Mouse (Mus musculus) kidney, embryonic 15.5 days (tissue): Measurements from ENCODE around the gene Cog3. TPM values are rescaled to one million over a fixed set of nuclear protein-coding genes. Genes with fewer than 3 reads are reported as not detected.

Source experiments
- ATAC-seq: fragments of 200-750 bp; cut with Nextera tagmentation; replicated peaks from 2 replicates; pipeline ENCODE4 v1.8.0; 2017; ENCODE audit warnings: moderate TSS enrichment; ENCODE audit not compliant: low FRiP score
- H3K27ac ChIP-seq: fragments of 300-500 bp; sonication (generic); 2 replicates; pipeline ENCODE4 v1.5.1; 2015; ENCODE audit warnings: mild to moderate bottlenecking, inconsistent platforms
- H3K27me3 ChIP-seq: fragments of 300-500 bp; sonication (generic); 2 replicates; pipeline ENCODE4 v1.6.1; 2015; ENCODE audit warnings: inconsistent platforms
- H3K36me3 ChIP-seq: fragments of 300-500 bp; sonication (generic); 2 replicates; pipeline ENCODE4 v1.6.1; 2015; ENCODE audit warnings: inconsistent platforms
- H3K4me1 ChIP-seq: fragments of 300-500 bp; sonication (generic); 2 replicates; pipeline ENCODE4 v1.6.1; 2015; ENCODE audit warnings: inconsistent platforms
- H3K4me2 ChIP-seq: fragments of 300-500 bp; sonication (generic); 2 replicates; pipeline ENCODE4 v1.6.1; 2015; ENCODE audit warnings: moderate library complexity, mild to moderate bottlenecking, inconsistent platforms
- H3K4me3 ChIP-seq: fragments of 300-500 bp; sonication (generic); replicated peaks from 2 replicates; pipeline ENCODE4 v1.5.1; 2015; ENCODE audit warnings: mild to moderate bottlenecking, inconsistent platforms
- H3K9ac ChIP-seq: fragments of 300-500 bp; sonication (generic); 2 replicates; pipeline ENCODE4 v1.6.1; 2015; ENCODE audit warnings: mild to moderate bottlenecking, inconsistent platforms
- H3K9me3 ChIP-seq: fragments of 300-500 bp; sonication (generic); replicated peaks from 2 replicates; pipeline ENCODE4 v1.6.1; 2016; ENCODE audit warnings: inconsistent platforms
- WGBS: fragments of 180-500 bp; shearing (Covaris S2); methylation state at CpG from one replicate; pipeline ENCODE4 v1.1.7; 2015; ENCODE audit warnings: mixed read lengths; 5-methylcytosine and 5-hydroxymethylcytosine counted together
- polyA plus RNA-seq: library from polyadenylated mRNA; unstranded; fragments of >200 nt; fragmentation: Nextera tagmentation; extraction: Ambion mirVana; gene quantifications from 2 replicates; pipeline ENCODE4 v1.2.1, GENCODE M21; 2015

Cog3 gene
- 21.2 and 21.6 TPM in 2 replicates for polyA plus RNA-seq

GRCm38 (mm10) chr14:75753991-75754817 is at the start of gene Cog3:
Cog3 (minus strand) TSS chr14:75754517.
- Histone ChIP-seq H3K9me3 (no peaks in the 10 kb centered on the region), H3K27me3 (peaks cover 7% of the 10 kb centered on the region; the same call in 1 of the 2 replicates), H3K9ac (peak within 1 kb of the TSS; percentile 93), H3K4me3 (peak within 1 kb of the TSS; percentile 99), H3K4me2 (peak within 1 kb of the TSS; percentile 78), H3K4me1 (peaks cover 20% of the 10 kb centered on the region), H3K36me3 (no peaks in the 10 kb centered on the region), H3K27ac (peak within 1 kb of the TSS; percentile 95)
- WGBS: under 1% methylated on average over 63 of the region's 78 CpGs
- peak; percentile 97 for ATAC-seq

GRCm38 (mm10) chr14:75797769-75798386 is 43.6 kb upstream of the Cog3 start:
- no peak overlapping the region for H3K4me3 ChIP-seq
- peak; percentile 84 for ATAC-seq
- 22% methylated on average over 5 of the region's 5 CpGs for WGBS
- no peaks in the 10 kb centered on the region for H3K36me3 ChIP-seq
- H3K27me3 ChIP-seq: no peaks in the 10 kb centered on the region
- H3K4me2 ChIP-seq: peak overlapping the region; percentile 24; the same call in 1 of the 2 replicates
- 0 out of 2 replicates have a peak, but pooled peaks cover 5% of the 10 kb centered on the region for H3K4me1 ChIP-seq
- H3K9ac ChIP-seq: no peak overlapping the region
- no peaks in the 10 kb centered on the region for H3K9me3 ChIP-seq
- H3K27ac ChIP-seq: peak overlapping the region; percentile 56

- H3K9ac ChIP-seq: no peak overlapping the region
- H3K4me1 ChIP-seq: 0 out of 2 replicates have a peak, but pooled peaks cover 5% of the 10 kb centered on the region
- no peak overlapping the region for H3K27ac ChIP-seq
- H3K4me2 ChIP-seq: no peak overlapping the region
- no peak for ATAC-seq
- no peak overlapping the region for H3K4me3 ChIP-seq
- H3K27me3 ChIP-seq: no peaks in the 10 kb centered on the region
- H3K36me3 ChIP-seq: no peaks in the 10 kb centered on the region
- WGBS: 85% methylated on average over 4 of the region's 4 CpGs
- no peaks in the 10 kb centered on the region for H3K9me3 ChIP-seq
Measured at GRCm38 (mm10) chr14:75795918-75796317, 41.6 kb upstream of the Cog3 start.

GRCm38 (mm10) chr14:75794726-75795125 is 40.4 kb upstream of the Cog3 start:
- 72% methylated on average over 5 of the region's 5 CpGs for WGBS
- Histone ChIP-seq H3K9me3 (no peaks in the 10 kb centered on the region), H3K4me2 (no peak overlapping the region), H3K9ac (no peak overlapping the region), H3K27me3 (0 out of 2 replicates have a peak, but pooled peaks cover 4% of the 10 kb centered on the region), H3K4me3 (no peak overlapping the region), H3K36me3 (no peaks in the 10 kb centered on the region), H3K4me1 (0 out of 2 replicates have a peak, but pooled peaks cover 5% of the 10 kb centered on the region), H3K27ac (no peak overlapping the region)
- no peak for ATAC-seq

GRCm38 (mm10) chr14:75794324-75794723 is 40.0 kb upstream of the Cog3 start:
- Histone ChIP-seq H3K4me3 (no peak overlapping the region), H3K4me1 (0 out of 2 replicates have a peak, but pooled peaks cover 5% of the 10 kb centered on the region), H3K36me3 (no peaks in the 10 kb centered on the region), H3K9me3 (no peaks in the 10 kb centered on the region), H3K4me2 (no peak overlapping the region), H3K27ac (no peak overlapping the region), H3K9ac (no peak overlapping the region), H3K27me3 (peaks cover 6% of the 10 kb centered on the region; the same call in 1 of the 2 replicates)
- 0 out of 2 replicates have a peak, but pooled peaks have one; percentile 36 for ATAC-seq
- WGBS: 77% methylated on average over 6 of the region's 6 CpGs

- peaks cover 18% of the 10 kb centered on the region for H3K27me3 ChIP-seq
- H3K9me3 ChIP-seq: no peaks in the 10 kb centered on the region
- no peaks in the 10 kb centered on the region for H3K36me3 ChIP-seq
- H3K9ac ChIP-seq: no peak overlapping the region
- 0 out of 2 replicates have a peak, but pooled peaks cover 4% of the 10 kb centered on the region for H3K4me1 ChIP-seq
- no peak for ATAC-seq
- H3K4me2 ChIP-seq: no peak overlapping the region
- H3K27ac ChIP-seq: no peak overlapping the region
- WGBS: 92% methylated on average over 4 of the region's 4 CpGs
- H3K4me3 ChIP-seq: no peak overlapping the region
Measured at GRCm38 (mm10) chr14:75793110-75793509, 38.8 kb upstream of the Cog3 start.

GRCm38 (mm10) chr14:75791372-75791771 is 37.1 kb upstream of the Cog3 start:
- no peak for ATAC-seq
- WGBS: 86% methylated on average over 3 of the region's 3 CpGs
- H3K9me3 ChIP-seq: no peaks in the 10 kb centered on the region

GRCm38 (mm10) chr14:75790411-75790996 is 36.2 kb upstream of the Cog3 start:
- Histone ChIP-seq H3K4me2 (no peak overlapping the region), H3K27ac (no peak overlapping the region), H3K4me1 (peaks cover 12% of the 10 kb centered on the region), H3K27me3 (peaks cover 29% of the 10 kb centered on the region), H3K9me3 (no peaks in the 10 kb centered on the region), H3K9ac (no peak overlapping the region), H3K4me3 (no peak overlapping the region), H3K36me3 (no peaks in the 10 kb centered on the region)
- WGBS: 72% methylated on average over 3 of the region's 3 CpGs
- ATAC-seq: no peak

More at GRCm38 (mm10) chr14:75791372-75791771, 37.1 kb upstream of the Cog3 start:
- no peaks in the 10 kb centered on the region for H3K36me3 ChIP-seq
- H3K9ac ChIP-seq: no peak overlapping the region
- no peak overlapping the region for H3K4me2 ChIP-seq
- H3K27me3 ChIP-seq: peaks cover 26% of the 10 kb centered on the region
- H3K4me3 ChIP-seq: no peak overlapping the region
- peaks cover 7% of the 10 kb centered on the region; the same call in 1 of the 2 replicates for H3K4me1 ChIP-seq
- H3K27ac ChIP-seq: no peak overlapping the region

- ATAC-seq: no peak
- no peak overlapping the region for H3K4me2 ChIP-seq
- 68% methylated on average over 6 of the region's 6 CpGs for WGBS
- H3K9ac ChIP-seq: no peak overlapping the region
- H3K36me3 ChIP-seq: no peaks in the 10 kb centered on the region
- no peak overlapping the region for H3K27ac ChIP-seq
- H3K9me3 ChIP-seq: no peaks in the 10 kb centered on the region
- H3K4me1 ChIP-seq: peaks cover 12% of the 10 kb centered on the region
- no peak overlapping the region for H3K4me3 ChIP-seq
- peaks cover 29% of the 10 kb centered on the region for H3K27me3 ChIP-seq
Measured at GRCm38 (mm10) chr14:75789291-75789690, 35.0 kb upstream of the Cog3 start.

- ATAC-seq: no peak
- WGBS: 37% methylated on average over 7 of the region's 7 CpGs
Measured at GRCm38 (mm10) chr14:75787794-75788175, 33.5 kb upstream of the Cog3 start.

GRCm38 (mm10) chr14:75786868-75787793 is 32.8 kb upstream of the Cog3 start, which contains the start of gene Slc25a30:
Slc25a30 (minus strand) TSS chr14:75787037.
- Histone ChIP-seq H3K9ac (peak within 1 kb of the TSS; percentile 72), H3K4me2 (peak within 1 kb of the TSS; percentile 92), H3K27ac (peak within 1 kb of the TSS; percentile 87), H3K27me3 (peaks cover 29% of the 10 kb centered on the region), H3K4me3 (peak within 1 kb of the TSS; percentile 81), H3K9me3 (no peaks in the 10 kb centered on the region), H3K36me3 (no peaks in the 10 kb centered on the region), H3K4me1 (peaks cover 12% of the 10 kb centered on the region)
- peak; percentile 99 for ATAC-seq
- WGBS: 5% methylated on average over 51 of the region's 51 CpGs

More at GRCm38 (mm10) chr14:75787794-75788175, 33.5 kb upstream of the Cog3 start:
- H3K36me3 ChIP-seq: no peaks in the 10 kb centered on the region
- H3K9me3 ChIP-seq: no peaks in the 10 kb centered on the region
- peak overlapping the region; percentile 92 for H3K4me2 ChIP-seq
- H3K27ac ChIP-seq: no peak overlapping the region
- peaks cover 12% of the 10 kb centered on the region for H3K4me1 ChIP-seq
- no peak overlapping the region for H3K9ac ChIP-seq
- peak overlapping the region; percentile 81; the same call in 1 of the 2 replicates for H3K4me3 ChIP-seq
- peaks cover 29% of the 10 kb centered on the region for H3K27me3 ChIP-seq
